Mouse (Mus musculus) kidney, embryonic 15.5 days (tissue): Measurements from ENCODE around the gene Dffb. TPM values are rescaled to one million over a fixed set of nuclear protein-coding genes. Genes with fewer than 3 reads are reported as not detected.

Experiments used
- ATAC-seq: fragments of 200-750 bp; cut with Nextera tagmentation; replicated peaks from 2 replicates; pipeline ENCODE4 v1.8.0; 2017; ENCODE audit warnings: moderate TSS enrichment; ENCODE audit not compliant: low FRiP score
- H3K27ac ChIP-seq: fragments of 300-500 bp; sonication (generic); 2 replicates; pipeline ENCODE4 v1.5.1; 2015; ENCODE audit warnings: mild to moderate bottlenecking, inconsistent platforms
- H3K27me3 ChIP-seq: fragments of 300-500 bp; sonication (generic); 2 replicates; pipeline ENCODE4 v1.6.1; 2015; ENCODE audit warnings: inconsistent platforms
- H3K36me3 ChIP-seq: fragments of 300-500 bp; sonication (generic); 2 replicates; pipeline ENCODE4 v1.6.1; 2015; ENCODE audit warnings: inconsistent platforms
- H3K4me1 ChIP-seq: fragments of 300-500 bp; sonication (generic); 2 replicates; pipeline ENCODE4 v1.6.1; 2015; ENCODE audit warnings: inconsistent platforms
- H3K4me2 ChIP-seq: fragments of 300-500 bp; sonication (generic); 2 replicates; pipeline ENCODE4 v1.6.1; 2015; ENCODE audit warnings: moderate library complexity, mild to moderate bottlenecking, inconsistent platforms
- H3K4me3 ChIP-seq: fragments of 300-500 bp; sonication (generic); replicated peaks from 2 replicates; pipeline ENCODE4 v1.5.1; 2015; ENCODE audit warnings: mild to moderate bottlenecking, inconsistent platforms
- H3K9ac ChIP-seq: fragments of 300-500 bp; sonication (generic); 2 replicates; pipeline ENCODE4 v1.6.1; 2015; ENCODE audit warnings: mild to moderate bottlenecking, inconsistent platforms
- H3K9me3 ChIP-seq: fragments of 300-500 bp; sonication (generic); replicated peaks from 2 replicates; pipeline ENCODE4 v1.6.1; 2016; ENCODE audit warnings: inconsistent platforms
- WGBS: fragments of 180-500 bp; shearing (Covaris S2); methylation state at CpG from one replicate; pipeline ENCODE4 v1.1.7; 2015; ENCODE audit warnings: mixed read lengths; 5-methylcytosine and 5-hydroxymethylcytosine counted together
- polyA plus RNA-seq: library from polyadenylated mRNA; unstranded; fragments of >200 nt; fragmentation: Nextera tagmentation; extraction: Ambion mirVana; gene quantifications from 2 replicates; pipeline ENCODE4 v1.2.1, GENCODE M21; 2015

The Dffb gene
- polyA plus RNA-seq, 1 experiment from 2014 or later = 13.8 TPM

- Histone ChIP-seq H3K9me3 (no peaks in the 10 kb centered on the region), H3K27me3 (no peaks in the 10 kb centered on the region), H3K4me3 (no peak overlapping the region), H3K4me1 (peaks cover 10% of the 10 kb centered on the region), H3K27ac (no peak overlapping the region), H3K4me2 (no peak overlapping the region), H3K36me3 (peaks cover 48% of the 10 kb centered on the region), H3K9ac (no peak overlapping the region)
- 81% methylated on average over 4 of the region's 4 CpGs for WGBS
- no peak for ATAC-seq
Measured at GRCm38 (mm10) chr4:154007759-154008158, 32.8 kb upstream of the Dffb start.

- H3K4me3 ChIP-seq = no peak overlapping the region
- H3K4me2 ChIP-seq = no peak overlapping the region
- H3K4me1 ChIP-seq = peaks cover 5% of the 10 kb centered on the region
- H3K27ac ChIP-seq = no peak overlapping the region
- H3K27me3 ChIP-seq = no peaks in the 10 kb centered on the region
- H3K9ac ChIP-seq = no peak overlapping the region
- 89% methylated on average over 6 of the region's 6 CpGs for WGBS
- no peaks in the 10 kb centered on the region for H3K9me3 ChIP-seq
- no peak for ATAC-seq
- H3K36me3 ChIP-seq = peaks cover 56% of the 10 kb centered on the region
Measured at GRCm38 (mm10) chr4:154006264-154006663, 31.3 kb upstream of the Dffb start.

- Histone ChIP-seq H3K4me2 (no peak overlapping the region), H3K4me1 (no peaks in the 10 kb centered on the region), H3K9me3 (no peaks in the 10 kb centered on the region), H3K27ac (no peak overlapping the region), H3K9ac (no peak overlapping the region), H3K4me3 (no peak overlapping the region), H3K36me3 (peaks cover 56% of the 10 kb centered on the region), H3K27me3 (no peaks in the 10 kb centered on the region)
- ATAC-seq = no peak
- WGBS = 92% methylated on average over 5 of the region's 5 CpGs
Measured at GRCm38 (mm10) chr4:154005488-154005887, 30.6 kb upstream of the Dffb start.

GRCm38 (mm10) chr4:153993505-153993904, 18.6 kb upstream of the Dffb start:
- H3K27ac ChIP-seq = no peak overlapping the region
- H3K4me1 ChIP-seq = no peaks in the 10 kb centered on the region
- no peaks in the 10 kb centered on the region for H3K27me3 ChIP-seq
- no peak overlapping the region for H3K4me3 ChIP-seq
- no peak overlapping the region for H3K9ac ChIP-seq
- WGBS = 91% methylated on average over 8 of the region's 8 CpGs
- no peak for ATAC-seq
- no peaks in the 10 kb centered on the region for H3K9me3 ChIP-seq
- H3K4me2 ChIP-seq = no peak overlapping the region
- peaks cover 94% of the 10 kb centered on the region for H3K36me3 ChIP-seq

- no peaks in the 10 kb centered on the region for H3K27me3 ChIP-seq
- WGBS = 88% methylated on average over 10 of the region's 10 CpGs
- no peaks in the 10 kb centered on the region for H3K4me1 ChIP-seq
- H3K4me2 ChIP-seq = no peak overlapping the region
- H3K36me3 ChIP-seq = peaks cover 94% of the 10 kb centered on the region
- no peak overlapping the region for H3K9ac ChIP-seq
- no peaks in the 10 kb centered on the region for H3K9me3 ChIP-seq
- ATAC-seq = no peak
- H3K27ac ChIP-seq = no peak overlapping the region
- no peak overlapping the region for H3K4me3 ChIP-seq
Measured at GRCm38 (mm10) chr4:153992715-153993114, 17.8 kb upstream of the Dffb start.

GRCm38 (mm10) chr4:153980470-153980869, 5.5 kb upstream of the Dffb start:
- ATAC-seq = no peak
- WGBS = 91% methylated on average over 11 of the region's 11 CpGs

GRCm38 (mm10) chr4:153979243-153979642, 4.3 kb upstream of the Dffb start:
- ATAC-seq = no peak
- no peak overlapping the region for H3K27ac ChIP-seq
- H3K9me3 ChIP-seq = no peaks in the 10 kb centered on the region
- no peak overlapping the region for H3K4me3 ChIP-seq
- H3K4me2 ChIP-seq = no peak overlapping the region
- no peak overlapping the region for H3K9ac ChIP-seq
- no peaks in the 10 kb centered on the region for H3K27me3 ChIP-seq
- WGBS = 88% methylated on average over 10 of the region's 10 CpGs
- H3K36me3 ChIP-seq = peaks cover 56% of the 10 kb centered on the region
- H3K4me1 ChIP-seq = peaks cover 14% of the 10 kb centered on the region

More at GRCm38 (mm10) chr4:153980470-153980869, 5.5 kb upstream of the Dffb start:
- no peak overlapping the region for H3K4me2 ChIP-seq
- no peaks in the 10 kb centered on the region for H3K27me3 ChIP-seq
- H3K4me1 ChIP-seq = peaks cover 13% of the 10 kb centered on the region
- H3K4me3 ChIP-seq = no peak overlapping the region
- H3K36me3 ChIP-seq = peaks cover 69% of the 10 kb centered on the region
- H3K27ac ChIP-seq = no peak overlapping the region
- no peak overlapping the region for H3K9ac ChIP-seq
- H3K9me3 ChIP-seq = no peaks in the 10 kb centered on the region

GRCm38 (mm10) chr4:153975768-153976167, 842 bp upstream of the Dffb start:
- 42% methylated on average over 6 of the region's 6 CpGs for WGBS
- H3K27me3 ChIP-seq = no peaks in the 10 kb centered on the region

GRCm38 (mm10) chr4:153975292-153975662, 351 bp upstream of the Dffb start:
- H3K9ac ChIP-seq = peak overlapping the region; percentile 81
- H3K4me1 ChIP-seq = peaks cover 23% of the 10 kb centered on the region
- H3K36me3 ChIP-seq = peaks cover 34% of the 10 kb centered on the region
- peak overlapping the region; percentile 95 for H3K4me2 ChIP-seq
- peak; percentile 76 for ATAC-seq
- no peaks in the 10 kb centered on the region for H3K27me3 ChIP-seq
- no peaks in the 10 kb centered on the region for H3K9me3 ChIP-seq
- peak overlapping the region; percentile 78 for H3K4me3 ChIP-seq
- under 1% methylated on average over 33 of the region's 33 CpGs for WGBS
- H3K27ac ChIP-seq = peak overlapping the region; percentile 39; the same call in 1 of the 2 replicates

More at GRCm38 (mm10) chr4:153975768-153976167, 842 bp upstream of the Dffb start:
- H3K4me1 ChIP-seq = peaks cover 23% of the 10 kb centered on the region
- peak overlapping the region; percentile 81 for H3K9ac ChIP-seq
- H3K4me3 ChIP-seq = peak overlapping the region; percentile 78
- ATAC-seq = no peak
- H3K36me3 ChIP-seq = peaks cover 34% of the 10 kb centered on the region
- no peaks in the 10 kb centered on the region for H3K9me3 ChIP-seq
- H3K4me2 ChIP-seq = peak overlapping the region; percentile 95
- no peak overlapping the region for H3K27ac ChIP-seq

- no peaks in the 10 kb centered on the region for H3K9me3 ChIP-seq
- H3K4me1 ChIP-seq = no peaks in the 10 kb centered on the region
- H3K4me3 ChIP-seq = no peak overlapping the region
- no peak overlapping the region for H3K9ac ChIP-seq
- H3K27ac ChIP-seq = no peak overlapping the region
- 76% methylated on average over 2 of the region's 2 CpGs for WGBS
- no peaks in the 10 kb centered on the region for H3K27me3 ChIP-seq
- H3K36me3 ChIP-seq = peaks cover 74% of the 10 kb centered on the region
- no peak for ATAC-seq
- no peak overlapping the region for H3K4me2 ChIP-seq
Measured at GRCm38 (mm10) chr4:153968063-153968462, 6.9 kb downstream of the Dffb start.

- Histone ChIP-seq H3K4me1 (no peaks in the 10 kb centered on the region), H3K4me3 (no peak overlapping the region), H3K36me3 (peaks cover 79% of the 10 kb centered on the region), H3K9me3 (no peaks in the 10 kb centered on the region), H3K27me3 (no peaks in the 10 kb centered on the region), H3K4me2 (no peak overlapping the region), H3K9ac (no peak overlapping the region), H3K27ac (no peak overlapping the region)
- ATAC-seq = no peak
- WGBS = 83% methylated on average over 2 of the region's 2 CpGs
Measured at GRCm38 (mm10) chr4:153967556-153967955, 7.4 kb downstream of the Dffb start.

- Histone ChIP-seq H3K4me2 (no peak overlapping the region), H3K9me3 (no peaks in the 10 kb centered on the region), H3K36me3 (peaks cover 86% of the 10 kb centered on the region), H3K27me3 (no peaks in the 10 kb centered on the region), H3K9ac (no peak overlapping the region), H3K4me1 (no peaks in the 10 kb centered on the region), H3K4me3 (no peak overlapping the region), H3K27ac (no peak overlapping the region)
- no peak for ATAC-seq
- WGBS = 86% methylated on average over 5 of the region's 5 CpGs
Measured at GRCm38 (mm10) chr4:153966651-153967050, 8.3 kb downstream of the Dffb start.

GRCm38 (mm10) chr4:153962631-153963030, 12.3 kb downstream of the Dffb start:
- Histone ChIP-seq H3K4me1 (peaks cover 13% of the 10 kb centered on the region), H3K36me3 (peaks cover 79% of the 10 kb centered on the region), H3K27me3 (no peaks in the 10 kb centered on the region), H3K9me3 (no peaks in the 10 kb centered on the region), H3K4me2 (no peak overlapping the region), H3K9ac (no peak overlapping the region), H3K4me3 (no peak overlapping the region), H3K27ac (no peak overlapping the region)
- no peak for ATAC-seq
- 88% methylated on average over 7 of the region's 7 CpGs for WGBS
